Mouse (Mus musculus) erythroid progenitor cell, adult 5-6 weeks (primary cell): Measurements from ENCODE around the gene Gnpnat1. TPM values are rescaled to one million over a fixed set of nuclear protein-coding genes. Genes with fewer than 3 reads are reported as not detected.
A peak's percentile ranks its signal among the peaks of the same experiment; 100 is the strongest.

Source experiments
- ATAC-seq: replicated peaks from 2 replicates; pipeline ENCODE4 v1.8.0; 2016; ENCODE audit warnings: moderate number of reproducible peaks, mild to moderate bottlenecking, moderate TSS enrichment, inconsistent platforms; ENCODE audit not compliant: poor library complexity, low FRiP score, severe bottlenecking
- total RNA-seq, 2 experiments: library from RNA; stranded (forward) in 1 of 2; stranded (reverse) in 1 of 2; fragments of 150-400 nt in 1 of 2; fragments of 186-747, 209-891 nt in 1 of 2; gene quantifications; 2 replicates each; pipeline versions ENCODE4 v1.2.3 to v1.2.4; 2015 to 2017; ENCODE audit warnings: low replicate concordance in 2 of 2

Gene Gnpnat1
- total RNA-seq, 2 experiments from 2014 or later = 0.45 to 6.7 TPM

DNA sequence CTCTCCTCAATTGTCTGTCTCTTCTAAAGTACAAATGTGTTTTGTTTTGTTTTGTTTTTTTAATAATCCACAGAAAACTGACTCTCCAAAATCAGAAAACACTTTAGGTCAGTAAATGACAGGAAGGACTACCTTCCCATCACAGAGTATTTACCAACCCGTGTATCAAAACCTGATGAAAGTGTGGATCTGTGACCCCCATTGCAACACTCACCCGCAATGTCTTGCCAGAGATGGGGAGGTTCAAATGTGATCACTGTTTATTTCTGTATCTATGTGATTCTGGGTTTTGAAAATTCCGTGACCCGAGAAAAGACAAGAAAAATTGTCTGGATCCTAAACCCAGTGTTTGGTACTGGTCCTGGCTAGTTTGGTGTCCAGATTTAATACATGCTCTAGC is 11.6 kb upstream of the Gnpnat1 start:
- no peak for ATAC-seq

DNA sequence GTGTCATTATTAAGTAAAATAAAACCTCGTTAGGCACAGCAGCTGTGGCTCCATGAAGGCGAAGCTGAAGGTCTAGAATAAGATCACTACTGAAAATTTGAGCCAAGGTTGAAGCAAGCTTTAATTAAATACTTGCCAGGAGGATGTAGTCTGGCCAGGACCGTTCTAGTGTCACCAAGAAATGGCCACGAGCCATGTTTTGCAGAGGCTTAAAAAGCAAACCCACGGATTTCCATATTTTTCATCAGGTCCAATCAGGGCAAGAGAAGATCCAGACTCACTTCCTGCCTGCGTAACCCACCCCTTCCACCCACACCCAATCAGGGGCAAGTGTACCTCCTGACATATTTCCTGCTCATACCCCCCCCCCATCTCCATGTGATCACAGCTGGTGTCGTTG is 1.1 kb downstream of the Gnpnat1 start:
- ATAC-seq = no peak

DNA sequence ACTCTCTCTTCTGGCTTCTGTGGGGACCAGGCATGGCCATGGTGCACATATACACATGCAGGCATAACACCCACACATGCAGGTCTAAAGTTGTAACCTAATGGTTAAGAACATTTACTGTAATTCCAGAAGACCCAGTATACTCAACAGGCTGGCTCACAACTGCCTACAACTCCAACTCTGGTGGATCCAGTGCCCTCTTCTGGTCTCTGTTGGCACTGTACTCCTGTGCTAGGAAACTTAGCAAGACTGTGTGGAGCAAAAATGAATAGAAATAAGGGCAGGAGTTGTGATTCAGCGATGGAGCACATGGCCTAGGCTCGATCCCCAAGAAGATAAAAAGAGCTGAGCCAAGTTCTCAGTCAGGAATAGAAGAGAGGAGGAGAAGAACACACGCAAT is 4.9 kb downstream of the Gnpnat1 start:
- ATAC-seq = no peak

DNA sequence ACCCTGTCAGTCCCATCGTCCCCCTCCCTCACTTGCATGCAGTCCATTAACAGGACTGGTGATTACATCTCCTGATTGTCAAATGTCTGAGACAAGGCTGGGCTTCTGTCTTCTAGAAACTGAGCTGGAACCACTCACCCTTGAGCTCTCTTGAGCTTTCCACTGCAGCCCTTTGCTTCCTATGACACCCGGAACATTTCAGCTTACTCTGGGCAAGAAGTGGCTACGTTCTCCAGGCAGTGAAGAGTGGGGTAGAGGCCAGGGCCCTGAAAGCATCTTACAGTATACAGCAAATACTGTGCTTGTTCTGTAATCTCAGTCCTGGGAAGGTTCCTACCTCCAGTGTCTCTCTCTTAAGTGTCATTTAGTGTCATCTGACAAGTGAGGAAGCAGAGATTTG is 15.5 kb downstream of the Gnpnat1 start:
- ATAC-seq = 0 out of 2 replicates have a peak, but pooled peaks have one; percentile 17

DNA sequence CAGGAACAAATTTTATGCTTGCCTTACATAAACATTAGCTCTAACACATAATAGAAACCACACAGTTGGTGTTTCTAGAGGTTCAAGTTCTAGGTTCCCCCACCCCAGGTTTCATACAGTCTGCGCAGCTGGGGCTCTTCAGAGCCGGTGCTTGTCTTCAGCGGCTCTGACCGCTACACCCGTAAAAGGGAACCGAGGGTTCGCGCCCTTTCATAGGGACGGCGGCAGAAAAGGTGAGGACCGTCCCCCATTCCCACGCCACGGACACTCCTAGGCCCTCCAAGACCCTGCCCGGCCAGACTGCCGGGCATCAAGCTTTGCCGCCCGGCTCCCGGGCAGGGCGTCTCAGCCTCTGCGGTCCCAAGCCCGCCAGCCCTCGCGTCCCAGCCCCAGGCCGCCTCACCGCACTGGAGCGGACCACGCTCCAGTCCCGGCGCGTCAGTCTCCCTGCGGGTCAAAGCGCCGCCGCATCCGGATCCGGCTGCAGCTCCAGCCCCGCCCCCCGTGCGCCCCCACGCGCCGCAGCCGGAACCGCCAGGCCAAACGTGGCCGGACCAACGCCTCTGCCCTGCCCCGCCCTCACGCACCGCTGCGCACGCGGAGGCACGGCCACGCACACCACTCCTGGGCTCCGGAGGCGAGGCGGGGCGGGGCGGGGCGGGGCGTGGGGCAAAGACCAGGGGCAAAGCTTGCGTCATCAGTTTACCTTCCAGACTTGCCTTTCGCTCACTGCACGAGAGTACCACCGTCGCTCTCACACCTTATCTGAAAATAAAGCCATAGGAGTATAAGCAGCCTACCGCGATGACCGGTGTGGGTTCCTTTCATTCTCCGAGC is 16.1 kb downstream of the Gnpnat1 start:
- ATAC-seq = peak; percentile 90

DNA sequence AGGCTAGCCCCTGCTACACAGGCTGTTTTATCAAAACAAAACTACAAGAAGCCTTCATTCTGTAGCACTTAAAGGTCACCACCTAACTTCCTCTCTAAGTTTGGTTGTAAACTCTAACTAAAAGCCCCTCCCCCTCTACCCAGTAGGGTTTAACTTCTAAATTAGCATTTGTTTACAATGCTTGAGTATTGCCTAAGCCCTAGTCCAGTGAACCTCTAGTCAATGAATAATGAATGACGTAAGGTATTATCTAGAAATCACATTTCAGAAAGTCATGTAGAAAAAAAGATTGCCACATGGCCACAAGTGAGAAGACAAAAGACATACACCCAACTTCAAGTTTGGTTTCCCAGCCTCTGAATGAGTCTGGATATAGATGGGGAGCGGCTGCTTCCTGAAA is 17.2 kb downstream of the Gnpnat1 start:
- no peak for ATAC-seq

DNA sequence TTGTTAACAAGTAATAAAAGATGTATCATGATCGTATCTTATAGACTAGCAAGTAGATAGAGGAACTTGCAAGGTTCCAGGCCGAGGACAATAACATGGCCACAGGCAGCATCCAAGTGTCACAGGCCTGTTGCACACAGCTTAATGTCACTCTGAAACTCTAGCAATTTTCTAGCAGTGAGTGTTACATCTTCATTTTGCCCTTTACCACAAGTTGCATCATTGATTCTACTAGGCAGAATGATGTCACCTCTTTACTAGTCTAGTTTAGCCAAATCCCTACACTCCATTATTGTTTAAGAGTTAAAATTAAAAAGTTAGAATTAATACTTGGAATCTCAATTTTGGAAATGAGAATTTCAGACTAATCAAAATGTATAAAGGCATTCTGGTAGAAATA is 19.1 kb downstream of the Gnpnat1 start:
- no peak for ATAC-seq

DNA sequence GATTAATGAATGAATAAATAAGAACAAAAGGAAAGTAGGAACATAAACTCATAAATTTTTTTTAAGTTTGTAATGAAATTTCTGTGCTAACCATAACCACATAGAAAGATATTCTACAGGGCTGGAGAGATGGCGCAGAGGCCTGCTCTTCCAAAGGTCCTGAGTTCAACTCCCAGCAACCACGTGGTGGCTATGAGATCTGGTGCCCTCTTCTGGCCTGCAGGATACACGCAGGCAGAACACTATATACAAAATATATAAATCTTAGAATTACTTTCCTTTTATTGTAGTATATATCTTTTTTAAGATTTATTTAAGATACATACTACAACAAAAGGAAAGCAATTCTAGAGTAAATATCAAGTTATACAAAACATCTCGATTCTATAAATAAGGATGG is 21.8 kb downstream of the Gnpnat1 start:
- no peak for ATAC-seq

DNA sequence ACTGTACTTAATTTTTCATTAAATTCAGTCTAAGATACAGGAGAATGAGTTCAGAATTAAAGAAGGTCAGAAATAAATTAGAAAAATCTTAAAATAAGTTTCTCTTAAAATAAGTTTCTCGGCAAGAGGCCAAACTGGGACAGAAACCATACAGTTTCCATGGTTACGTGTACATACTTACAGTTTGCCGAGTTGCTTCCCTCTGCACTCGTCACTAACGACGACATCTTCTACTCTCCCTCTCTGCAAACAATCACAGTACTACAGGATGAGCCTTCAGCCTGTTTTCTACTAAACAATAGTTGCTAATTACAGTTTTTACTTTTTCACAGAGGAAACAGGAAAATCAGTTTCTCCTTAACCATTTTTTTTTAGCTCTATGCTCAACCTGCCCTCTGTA is 24.0 kb downstream of the Gnpnat1 start:
- ATAC-seq = no peak

DNA sequence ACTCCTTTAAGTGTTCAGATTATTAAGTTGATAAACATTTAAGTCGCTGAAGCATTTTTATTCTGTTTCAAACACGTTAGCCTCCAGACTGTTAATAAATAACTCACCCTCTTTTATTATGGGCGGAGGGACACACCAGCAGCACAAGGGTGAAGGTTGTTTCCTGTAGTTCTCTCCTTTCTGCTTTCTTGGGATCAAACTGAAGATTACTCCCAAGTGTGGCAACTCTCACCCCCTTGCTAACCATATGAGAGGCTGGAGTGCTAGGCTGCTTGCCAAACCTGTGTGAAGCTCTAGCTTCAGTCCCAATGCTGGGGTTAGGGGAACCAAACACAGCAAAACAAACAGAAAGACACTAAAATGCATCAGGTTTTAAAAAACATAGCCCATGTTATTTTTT is 25.9 kb downstream of the Gnpnat1 start:
- no peak for ATAC-seq

DNA sequence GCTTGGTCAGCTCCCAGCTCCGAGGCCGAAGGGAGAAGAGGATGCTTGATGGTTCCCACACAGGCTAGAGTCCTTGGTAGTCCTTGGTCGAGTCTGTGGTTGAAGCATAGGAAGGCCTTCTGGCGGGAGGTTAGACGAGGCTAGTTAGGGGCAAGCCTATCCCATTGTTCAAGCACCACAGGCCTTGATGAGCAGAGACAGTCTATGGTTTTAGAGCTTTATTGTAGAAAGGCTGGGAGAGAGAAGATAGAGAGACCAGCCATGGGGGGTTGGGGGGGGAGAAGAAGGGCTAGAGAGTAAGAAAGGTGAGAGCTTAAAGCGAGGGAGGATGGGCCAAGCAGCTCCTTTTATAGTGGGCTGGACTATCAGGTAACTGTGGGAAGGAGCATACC is 39.5 kb downstream of the Gnpnat1 start:
- ATAC-seq = no peak

DNA sequence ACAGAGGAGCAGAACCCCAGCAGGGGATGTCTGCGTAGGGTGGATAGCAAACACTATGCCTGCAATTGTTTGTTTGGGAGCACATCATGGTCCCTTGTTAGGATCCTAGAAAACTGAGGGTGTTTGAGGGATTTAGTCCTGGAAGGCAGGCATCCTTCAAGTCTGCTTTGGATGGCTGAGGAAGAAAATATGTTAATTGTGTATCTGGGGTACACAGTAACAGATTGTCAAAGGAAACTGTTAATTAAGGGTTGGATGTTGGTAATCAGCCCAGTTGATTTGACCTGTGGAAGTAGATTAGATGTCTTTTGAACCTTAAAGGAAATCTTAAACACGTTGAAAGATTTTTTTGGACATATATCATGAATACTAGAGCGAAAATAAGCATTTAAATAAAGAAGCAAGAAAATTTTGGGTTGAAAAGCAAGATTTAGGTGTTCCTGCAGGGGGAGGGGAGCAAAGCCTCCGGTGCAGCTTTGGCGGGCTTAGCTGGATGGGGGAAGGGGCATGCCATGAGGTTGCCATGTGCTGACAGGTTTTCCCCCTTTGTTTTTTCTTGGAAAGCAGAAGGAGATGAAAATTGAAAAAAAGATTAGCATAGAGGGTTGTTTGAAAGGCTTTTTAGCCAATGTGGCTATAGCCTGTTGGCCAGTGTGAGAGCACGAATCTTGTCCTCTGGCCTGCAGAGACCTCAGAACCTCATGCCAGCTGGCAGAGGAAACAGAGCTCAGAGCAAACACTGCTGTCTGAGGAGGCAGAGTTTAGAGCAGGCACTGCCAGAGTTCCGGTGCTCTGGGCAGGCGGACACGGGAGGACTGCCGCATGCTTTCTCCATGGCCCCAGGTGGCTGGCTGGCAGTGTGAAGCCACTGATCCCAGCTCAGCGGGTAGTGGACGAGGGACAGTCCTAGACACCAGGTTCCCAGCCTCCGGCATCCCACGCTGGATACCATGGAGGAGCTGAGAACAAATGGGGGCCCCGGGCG is 40.2 kb downstream of the Gnpnat1 start:
- ATAC-seq = no peak

DNA sequence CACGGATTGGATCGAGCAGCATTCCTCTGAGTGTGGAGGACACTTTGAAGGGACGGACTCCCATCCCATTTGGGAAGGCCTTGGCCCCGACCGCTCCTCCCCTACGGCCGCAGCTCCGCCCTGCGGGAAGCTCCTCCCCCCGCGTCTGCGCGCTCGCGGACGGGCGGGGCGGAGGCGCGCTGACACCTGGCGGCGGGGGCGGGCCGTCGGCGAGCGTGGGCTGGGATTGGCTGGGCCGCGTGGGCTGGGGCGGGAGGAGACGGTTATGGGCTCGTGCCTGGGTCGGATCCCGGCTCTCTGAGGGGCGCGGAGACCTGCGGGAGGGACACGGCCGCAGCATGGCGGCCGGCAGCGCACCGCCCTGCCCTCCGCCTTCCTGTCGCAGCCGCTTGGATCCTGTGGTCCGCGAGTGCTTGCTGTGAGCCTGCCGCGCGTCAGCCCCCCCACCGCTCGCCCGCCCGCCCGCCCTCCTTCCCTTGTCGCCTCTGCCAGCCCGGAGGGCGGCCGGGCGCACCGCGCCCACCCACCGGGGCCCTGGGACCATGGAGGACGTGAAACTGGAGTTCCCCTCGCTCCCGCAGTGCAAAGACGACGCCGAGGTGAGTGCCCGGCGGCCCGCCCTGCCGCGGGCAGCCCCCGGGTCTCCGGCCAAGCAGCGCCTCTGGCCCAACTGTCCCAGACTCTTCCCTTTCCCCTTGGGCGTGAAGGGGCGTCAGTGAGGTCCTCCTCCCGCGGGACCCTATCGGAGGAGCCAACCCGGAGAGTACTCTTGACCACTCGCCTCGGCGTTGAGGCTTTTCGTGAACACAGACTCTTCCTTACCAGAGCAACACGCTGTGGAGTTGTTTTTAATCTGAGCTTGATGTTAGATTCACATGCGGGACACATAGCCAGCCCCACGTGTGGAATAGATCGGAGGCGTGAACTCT is 53.5 kb downstream of the Gnpnat1 start, which contains the start of gene Styx:
Gene Styx, plus strand, starts transcription at position 163 of the 929 bp plus-strand sequence.
- peak; percentile 99 for ATAC-seq

DNA sequence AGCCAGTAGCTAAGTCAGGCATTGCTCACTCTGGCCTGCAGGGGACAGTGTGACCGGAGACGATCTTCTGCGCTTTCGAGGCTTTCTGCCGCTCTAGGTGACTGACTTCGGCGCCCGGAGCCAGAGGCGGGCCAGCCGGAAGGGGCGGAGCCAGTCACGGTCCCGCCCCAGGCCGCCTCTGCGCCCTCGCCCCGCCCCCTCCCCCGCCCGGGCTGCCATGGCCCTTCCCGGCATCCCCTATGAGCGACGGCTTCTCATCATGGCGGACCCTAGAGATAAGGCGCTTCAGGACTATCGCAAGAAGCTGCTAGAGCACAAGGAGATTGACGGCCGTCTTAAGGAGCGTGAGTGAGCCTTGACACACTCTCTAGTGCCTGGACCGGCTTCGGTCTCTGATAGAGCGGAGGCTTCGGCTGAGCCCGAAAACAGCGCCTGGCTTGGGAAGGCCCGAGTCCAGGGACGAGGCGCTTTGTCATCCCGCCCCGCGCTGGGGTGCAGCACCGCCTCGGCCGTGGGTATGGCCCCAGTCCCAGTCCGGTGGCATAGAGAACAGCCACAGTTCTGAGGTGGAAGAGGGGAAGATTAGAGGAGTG is 75.0 kb downstream of the Gnpnat1 start, which contains the start of gene Psmc6:
Gene Psmc6, plus strand, starts transcription at position 200 of the 593 bp plus-strand sequence.
- peak; percentile 92 for ATAC-seq

DNA sequence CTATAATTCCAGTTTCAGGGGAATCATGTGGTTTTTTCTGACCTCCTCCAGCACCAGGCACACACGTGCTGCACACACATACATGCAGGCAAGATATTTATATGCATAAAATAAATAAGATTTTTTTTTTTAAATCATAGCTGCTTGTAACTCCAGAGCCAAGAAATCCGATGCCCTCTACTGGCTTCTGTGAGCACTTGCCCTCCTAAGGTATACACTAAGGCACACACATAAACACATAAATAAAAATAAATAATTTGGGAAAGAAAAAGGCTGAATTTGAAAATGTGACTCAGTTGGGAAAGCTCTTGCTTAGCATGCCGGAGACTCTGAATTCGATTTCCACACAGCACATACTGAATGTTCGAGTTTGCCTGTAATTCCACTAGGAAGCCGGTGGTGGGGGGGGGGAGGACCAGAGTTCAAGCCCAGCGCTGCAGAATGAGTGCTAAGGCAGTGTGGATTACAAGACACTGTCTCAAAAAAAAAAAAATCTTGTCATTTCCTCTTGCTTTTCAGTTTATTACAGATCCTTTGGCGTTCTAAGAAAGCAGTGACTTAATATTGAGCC is 75.6 kb downstream of the Gnpnat1 start:
- peak; percentile 47 for ATAC-seq

DNA sequence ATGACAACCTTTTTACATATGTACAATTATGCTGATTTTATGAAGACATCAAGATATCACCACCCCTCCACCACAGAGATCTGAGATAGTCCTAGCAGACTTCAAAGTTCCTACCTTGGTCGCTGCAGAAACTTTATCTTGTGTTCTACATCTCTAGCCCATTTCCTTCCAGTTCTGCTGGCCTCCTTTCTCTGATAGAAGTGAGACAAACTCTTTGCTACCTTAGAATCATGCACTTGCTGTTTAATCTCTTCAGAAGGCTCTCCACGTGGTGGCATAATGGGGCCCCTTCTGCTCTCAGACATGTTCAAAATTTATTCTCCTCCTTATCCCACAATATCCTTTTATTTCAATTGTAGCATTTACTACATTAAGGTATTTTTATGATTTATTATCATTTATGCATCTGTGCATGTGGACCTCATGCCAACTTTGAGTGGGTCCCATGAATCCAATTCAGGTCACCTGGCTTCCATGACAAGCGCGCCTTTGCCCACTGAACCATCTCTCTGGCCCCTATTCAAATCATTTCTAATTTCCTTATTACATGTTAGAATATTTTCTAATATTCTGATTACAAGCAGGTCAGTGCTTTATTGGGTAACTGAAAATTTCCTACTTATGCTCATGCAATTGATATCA is 76.5 kb downstream of the Gnpnat1 start:
- no peak for ATAC-seq
